Mouse (Mus musculus): ENCODE measurements around the gene Eif5.
"Not testable (repeated sequence)": the region's sequence is repeated elsewhere in the genome, so short reads cannot be mapped to it uniquely, and the experiment has no call there.

DNA sequence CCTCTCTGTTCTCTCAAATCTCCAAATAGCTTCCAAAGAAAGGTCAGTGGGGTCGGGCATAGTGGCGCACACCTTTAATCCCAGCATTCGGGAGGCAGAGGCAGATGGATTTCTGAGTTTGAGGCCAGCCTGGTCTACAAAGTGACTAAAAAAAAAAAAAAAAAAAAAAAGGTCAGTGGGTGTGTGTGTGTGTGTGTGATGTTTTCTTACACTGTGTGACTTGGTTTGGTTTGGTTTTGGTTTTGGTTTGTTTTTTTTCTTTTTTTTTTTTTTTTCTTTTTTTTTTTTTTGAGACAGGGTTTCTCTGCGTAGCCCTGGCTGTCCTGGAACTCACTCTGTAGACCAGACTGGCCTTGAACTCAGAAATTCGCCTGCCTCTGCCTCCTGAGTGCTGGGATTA lies 18.1 kb downstream of the Eif5 start:
- not testable (repeated sequence) for TF ChIP-seq CTCF (IDR thresholded peaks at IDR 0.05; ENCODE audit: borderline replicate concordance, insufficient read depth, low read length); POLR2A (IDR thresholded peaks at IDR 0.05; ENCODE audit: low read depth, low read length)
